Mouse (Mus musculus) layer of hippocampus, postnatal 10 days (tissue): ENCODE results near the gene Gm5728. TPM values are rescaled to one million over a fixed set of nuclear protein-coding genes. Genes with fewer than 3 reads are reported as not detected.
"Not testable (repeated sequence)": the region's sequence is repeated elsewhere in the genome, so short reads cannot be mapped to it uniquely, and the experiment has no call there.

Experiments
- DNase-seq, 2 experiments: peaks; one replicate each; pipeline ENCODE4 v3.0.0; 2021; ENCODE audit warnings: low spot score in 2 of 2
- long read RNA-seq: library from polyadenylated mRNA; stranded (forward); transcript quantifications from one replicate; pipeline ENCODE4 v2.0.0, GENCODE M21; 2023
- total RNA-seq, 2 experiments: library from RNA; stranded (reverse); gene quantifications; 2 replicates each; pipeline ENCODE4 v1.2.3; 2021

The Gm5728 gene
- not detected for total RNA-seq
- long read RNA-seq, result 0 reads

DNA sequence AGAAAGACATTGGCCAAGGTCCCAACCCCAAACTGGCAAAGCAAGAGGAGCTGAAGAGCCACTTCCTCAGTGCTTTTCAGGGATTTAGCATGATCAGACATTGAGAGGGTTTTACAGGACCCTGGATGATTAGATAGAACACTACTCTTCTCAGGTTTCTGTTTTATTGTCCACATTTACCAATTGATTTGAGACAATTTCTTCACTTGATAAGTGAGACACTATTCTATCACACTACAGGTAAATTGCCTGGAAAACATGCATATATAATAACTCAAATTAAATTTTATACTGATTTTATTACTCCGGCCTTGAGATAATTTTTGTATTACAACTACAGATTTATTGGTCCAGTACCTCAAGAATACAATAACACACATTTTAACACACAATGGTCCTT, at the start of gene Gm5728:
Gm5728 (minus strand) TSS at position 101 of the 400 bp plus-strand sequence.
- not testable (repeated sequence) for DNase-seq

DNA sequence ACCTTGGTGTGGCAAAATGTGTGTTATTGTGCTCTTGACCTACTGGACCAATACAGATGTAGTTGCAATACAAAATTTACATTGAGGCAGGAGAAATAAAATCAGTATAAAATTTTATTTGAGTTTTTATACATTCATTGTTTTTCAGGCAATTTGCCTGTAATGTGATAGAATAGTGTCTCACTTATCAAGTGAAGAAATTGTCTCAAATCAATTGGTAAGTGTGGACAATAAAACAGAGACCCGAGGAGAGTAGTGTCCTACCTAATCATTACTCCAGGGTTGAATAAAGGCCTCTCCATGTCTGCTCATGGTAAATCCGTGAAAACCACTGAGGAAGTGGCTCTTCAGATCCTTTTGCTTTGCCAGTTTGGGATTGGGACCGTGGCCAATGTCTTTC, 42.4 kb upstream of the Gm5728 start, which contains the start of gene Vmn1r100:
Vmn1r100 (plus strand) TSS at position 301 of the 400 bp plus-strand sequence.
- not testable (repeated sequence) for DNase-seq

DNA sequence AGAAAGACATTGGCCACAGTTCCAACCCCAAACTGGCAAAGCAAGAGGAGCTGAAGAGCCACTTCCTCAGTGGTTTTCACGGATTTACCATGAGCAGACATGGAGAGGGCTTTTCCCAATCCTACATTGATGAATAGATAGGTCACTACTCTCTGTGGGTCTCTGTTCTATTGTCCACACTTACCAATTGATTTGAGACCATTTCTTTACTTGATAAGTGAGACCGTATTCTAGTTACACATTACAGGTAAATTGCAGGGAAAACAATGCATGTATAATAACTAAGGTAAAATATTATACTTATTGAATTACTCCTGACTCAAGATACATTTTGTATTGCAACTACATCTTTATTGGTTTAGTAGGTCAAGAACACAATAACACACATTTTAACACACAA, 41.2 kb downstream of the Gm5728 start, which contains the start of gene Gm4133:
Gm4133 (minus strand) TSS at position 101 of the 400 bp plus-strand sequence.
- DNase-seq, result not testable (repeated sequence)

Other genes starting within 250 kb of the Gm5728 start
- gene Vmn1r93, start 236.3 kb downstream of the Gm5728 start, total RNA-seq, result not detected
- gene Vmn1r94, start 207.0 kb downstream of the Gm5728 start, total RNA-seq, result not detected
- not detected for gene Vmn1r95, start 181.7 kb downstream of the Gm5728 start, total RNA-seq
- gene Gm6164, start 169.8 kb downstream of the Gm5728 start, total RNA-seq, result not detected
- not detected for gene Gm4498, start 141.6 kb downstream of the Gm5728 start, total RNA-seq
- not detected for gene Gm5890, start 112.6 kb downstream of the Gm5728 start, total RNA-seq
- not detected for gene Gm4133, start 41.3 kb downstream of the Gm5728 start, total RNA-seq
- not detected for gene Vmn1r100, start 42.5 kb upstream of the Gm5728 start, total RNA-seq
- gene Vmn1r101, start 67.2 kb upstream of the Gm5728 start, total RNA-seq, result not detected
- gene Gm10670, start 99.5 kb upstream of the Gm5728 start, total RNA-seq, result not detected
- gene Vmn1r103, start 135.1 kb upstream of the Gm5728 start, total RNA-seq, result not detected
- gene Vmn1r104, start 158.4 kb upstream of the Gm5728 start, total RNA-seq, result not detected
- gene Gm5726, start 170.3 kb upstream of the Gm5728 start, total RNA-seq, result not detected
- gene Gm4141, start 200.8 kb upstream of the Gm5728 start, total RNA-seq, result not detected
- not detected for gene Gm4513, start 223.6 kb upstream of the Gm5728 start, total RNA-seq